Mouse (Mus musculus): ENCODE measurements around the gene 4931400O07Rik. TPM values are rescaled to one million over a fixed set of nuclear protein-coding genes. Genes with fewer than 3 reads are reported as not detected.

The 4931400O07Rik gene
- not detected in 2 replicates for total RNA-seq (2012; rRNA removed)
- not detected for polyA plus RNA-seq (2012; ENCODE audit: insufficient read depth in 1 of 2, insufficient read length in 2 of 2, low read depth in 1 of 2, low replicate concordance in 2 of 2, missing spikeins in 1 of 2)

GRCm38 (mm10) chrX:62467691-62468090 lies at the start of gene 4931400O07Rik:
Gene 4931400O07Rik (plus strand): TSS chrX:62467991.
- H3K9me3 ChIP-seq (replicated peaks; ENCODE audit: insufficient read depth, low read length): no peaks in the 10 kb centered on the region
- H3K4me3 ChIP-seq (ENCODE audit: control insufficient read depth in 1 of 2, insufficient read depth in 1 of 2, low read depth in 2 of 2, low read length in 2 of 2): no peak within 1 kb of the TSS
- no peak within 1 kb of the TSS for H3K9ac ChIP-seq (ENCODE audit: control insufficient read depth, low read depth, low read length, poor library complexity, severe bottlenecking)
- H3K4me1 ChIP-seq (ENCODE audit: control insufficient read depth in 1 of 2, insufficient read depth in 2 of 2, low read length in 2 of 2): no peaks in the 10 kb centered on the region
- H3K27ac ChIP-seq (ENCODE audit: control insufficient read depth, low read depth, low read length): no peak within 1 kb of the TSS
- no peaks in the 10 kb centered on the region for H3K36me3 ChIP-seq (ENCODE audit: control insufficient read depth in 1 of 2, insufficient read depth in 2 of 2, low read length in 2 of 2)
- H3K79me2 ChIP-seq (ENCODE audit: control insufficient read depth, insufficient read depth, low read length, poor library complexity): no peaks in the 10 kb centered on the region
- DNase-seq (ENCODE audit: low read depth, low spot score): no peak
- TF ChIP-seq USF2 (IDR thresholded peaks at IDR 0.05; ENCODE audit: borderline replicate concordance in 1 of 2, insufficient read depth in 1 of 2, low read depth in 1 of 2, low read length in 2 of 2) (no peak), MXI1 (IDR thresholded peaks at IDR 0.05; ENCODE audit: low read depth, low read length) (no peak), MYC (IDR thresholded peaks at IDR 0.05; ENCODE audit: low read depth, low read length) (no peak), NRF1 (IDR thresholded peaks at IDR 0.05; ENCODE audit: insufficient read depth, low read depth, low read length, poor library complexity, severe bottlenecking) (no peak), ELF1 (IDR thresholded peaks at IDR 0.05; ENCODE audit: low read depth, low read length) (no peak), ETS1 (IDR thresholded peaks at IDR 0.05; ENCODE audit: low read depth, low read length) (no peak), HCFC1 (IDR thresholded peaks at IDR 0.05; ENCODE audit: low read depth, low read length) (no peak)
- no peaks in the 10 kb centered on the region for H3K27me3 ChIP-seq (ENCODE audit: control insufficient read depth in 1 of 2, insufficient read depth in 2 of 2, low read length in 2 of 2)

Other genes starting within 250 kb of the 4931400O07Rik start
- not detected in 2 replicates for gene 4933402E13Rik, start 184.5 kb upstream of the 4931400O07Rik start, total RNA-seq (2012; rRNA removed)
- not detected for gene 4933402E13Rik, start 184.5 kb upstream of the 4931400O07Rik start, polyA plus RNA-seq (2012; ENCODE audit: insufficient read depth in 1 of 2, insufficient read length in 2 of 2, low read depth in 1 of 2, low replicate concordance in 2 of 2, missing spikeins in 1 of 2)

Data from MEL (cell line).